Mouse (Mus musculus): ENCODE data around the gene Sox6. TPM values are rescaled to one million over a fixed set of nuclear protein-coding genes. Genes with fewer than 3 reads are reported as not detected.
"Not testable (repeated sequence)": the region's sequence is repeated elsewhere in the genome, so short reads cannot be mapped to it uniquely, and the experiment has no call there.

The Sox6 gene
- total RNA-seq (2018; cell fraction: chromatin; rRNA removed), result under 1 TPM in 3 of 26 experiments, not detected in 23; 0.25 to 0.35 (median 0.28) TPM
- under 1 TPM in 1 of 26 experiments, not detected in 25; 0.09 TPM for total RNA-seq (2018; cell fraction: cytosol; rRNA removed)
- total RNA-seq (2018; cell fraction: nucleus; rRNA removed), result not detected
- polyA plus RNA-seq (2018), result not detected in 3 replicates

- Histone ChIP-seq H3K36me3 (ENCODE audit: inconsistent target) (no peaks in the 10 kb centered on the region), H3K27ac (no peak within 1 kb of the TSS), H3K79me2 (ENCODE audit: inconsistent target) (no peaks in the 10 kb centered on the region), H3K4me3 (ENCODE audit: inconsistent target) (peak within 1 kb of the TSS; percentile 17; the same call in 1 of the 2 replicates)
- 10% methylated on average over 11 of the region's 11 CpGs for WGBS (ENCODE audit: missing documents)
These were observed at the start of gene Sox6 for GRCm38 (mm10) chr7:116038511-116038910. Gene Sox6 (minus strand): TSS chr7:116038796.

- H3K27ac ChIP-seq; H3K4me3 ChIP-seq (ENCODE audit: inconsistent target); H3K36me3 ChIP-seq (ENCODE audit: inconsistent target); H3K79me2 ChIP-seq (ENCODE audit: inconsistent target): not testable (repeated sequence)
- WGBS (ENCODE audit: missing documents), result 89% methylated on average over 9 of the region's 11 CpGs
These were observed 45.8 kb upstream of the Sox6 start, which contains the start of gene Gm4353 for GRCm38 (mm10) chr7:116084366-116084765. Gene Gm4353 (minus strand): TSS chr7:116084635.

GRCm38 (mm10) chr7:116060739-116061138 lies 22.1 kb upstream of the Sox6 start:
- no peak overlapping the region for H3K4me3 ChIP-seq (ENCODE audit: inconsistent target)
- no peak overlapping the region for H3K27ac ChIP-seq
- no peaks in the 10 kb centered on the region for H3K36me3 ChIP-seq (ENCODE audit: inconsistent target)
- WGBS (ENCODE audit: missing documents), result 56% methylated on average over 1 of the region's 1 CpGs
- no peaks in the 10 kb centered on the region for H3K79me2 ChIP-seq (ENCODE audit: inconsistent target)

DNA sequence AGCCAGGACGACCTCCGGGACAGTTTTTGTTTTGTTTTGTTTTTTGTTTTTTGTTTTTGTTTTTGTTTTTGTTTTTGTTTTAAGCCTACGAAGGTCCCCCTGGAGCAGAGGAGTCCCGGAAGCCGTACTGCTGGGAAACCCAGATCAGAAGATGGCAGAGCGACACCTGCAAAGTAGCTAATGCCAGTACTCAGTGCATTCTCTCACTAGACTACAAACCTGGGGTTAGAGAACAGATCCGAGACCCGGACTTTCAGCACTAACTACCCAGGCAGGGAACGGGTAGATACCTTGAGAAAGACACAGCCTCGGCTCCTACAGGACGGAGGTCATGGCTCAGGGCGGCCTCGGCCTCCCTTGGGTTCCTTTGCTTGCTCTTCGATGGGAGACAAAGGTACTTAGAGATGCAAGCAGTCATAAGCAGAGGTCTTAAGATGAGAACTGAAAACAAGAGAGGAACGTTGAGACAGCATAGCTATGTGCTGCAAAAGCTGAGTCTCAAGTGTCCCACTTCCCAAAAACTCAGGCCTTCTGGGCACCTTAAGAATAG lies 1.9 kb upstream of the Sox6 start:
- 39% methylated on average over 15 of the region's 15 CpGs for WGBS (ENCODE audit: missing documents)
- H3K4me3 ChIP-seq (ENCODE audit: inconsistent target), result no peak overlapping the region

DNA sequence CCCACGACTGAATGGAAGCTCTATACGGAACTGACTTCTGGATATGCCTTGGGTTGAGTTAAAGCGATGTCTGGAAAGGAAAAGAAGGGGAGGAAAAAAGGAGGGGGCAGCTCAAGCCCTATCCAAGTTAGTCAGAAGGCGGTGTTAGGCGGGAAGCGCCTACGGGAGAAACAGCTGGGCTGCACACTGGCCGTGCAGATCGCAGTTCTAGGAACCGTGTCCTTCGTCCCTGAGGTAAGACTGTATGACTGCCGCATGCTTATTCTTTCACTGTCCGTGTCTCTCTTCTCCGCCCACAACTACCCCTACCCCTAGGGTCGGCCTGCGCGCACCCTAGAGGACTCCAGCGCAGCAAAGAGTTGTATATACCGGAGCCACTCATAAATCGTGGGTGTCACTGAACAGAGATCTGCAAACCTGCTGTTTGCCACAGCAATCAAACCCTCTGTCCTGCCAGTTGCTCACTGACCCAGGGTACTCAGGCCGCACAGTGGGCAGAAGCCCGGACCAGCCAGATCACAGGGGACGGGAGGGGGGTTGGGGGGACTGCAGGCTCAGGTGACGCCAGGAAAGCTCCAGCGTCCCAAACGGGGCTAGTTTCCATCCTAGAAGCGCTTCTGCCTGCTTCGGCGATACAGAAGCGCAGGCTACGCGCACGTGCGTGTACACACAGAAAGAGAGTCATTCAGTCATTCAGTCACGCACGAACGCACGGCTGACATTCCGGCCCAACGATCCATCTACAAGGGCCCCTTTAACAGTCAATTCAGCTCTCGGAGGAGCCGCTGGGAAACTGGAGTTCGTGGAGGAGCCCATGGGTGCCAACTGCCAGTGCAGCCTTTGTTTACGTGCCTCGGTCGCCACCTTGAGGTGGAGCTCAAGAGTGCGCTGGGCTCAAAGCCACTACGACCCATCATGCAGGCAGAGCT lies 1.2 kb upstream of the Sox6 start:
- no peaks in the 10 kb centered on the region for H3K36me3 ChIP-seq (ENCODE audit: inconsistent target)
- H3K79me2 ChIP-seq (ENCODE audit: inconsistent target), result no peaks in the 10 kb centered on the region
- H3K27ac ChIP-seq, result no peak overlapping the region
- H3K4me3 ChIP-seq (ENCODE audit: inconsistent target), result peak overlapping the region; percentile 17; the same call in 1 of the 2 replicates
- 1% methylated on average over 48 of the region's 48 CpGs for WGBS (ENCODE audit: missing documents)

More for the DNA sequence above, 1.9 kb upstream of the Sox6 start:
- Histone ChIP-seq H3K79me2 (ENCODE audit: inconsistent target) (no peaks in the 10 kb centered on the region), H3K36me3 (ENCODE audit: inconsistent target) (no peaks in the 10 kb centered on the region), H3K27ac (no peak overlapping the region)

- H3K36me3 ChIP-seq (ENCODE audit: inconsistent target), result no peaks in the 10 kb centered on the region
- WGBS (ENCODE audit: missing documents), result 7% methylated on average over 11 of the region's 11 CpGs
- H3K4me3 ChIP-seq (ENCODE audit: inconsistent target), result peak within 1 kb of the TSS; percentile 17; the same call in 1 of the 2 replicates
- no peaks in the 10 kb centered on the region for H3K79me2 ChIP-seq (ENCODE audit: inconsistent target)
- H3K27ac ChIP-seq, result no peak within 1 kb of the TSS
These were observed 571 bp upstream of the Sox6 start, which contains the start of gene 1110004F10Rik for GRCm38 (mm10) chr7:116039196-116039537. Gene 1110004F10Rik (plus strand): TSS chr7:116039397.

- H3K27ac ChIP-seq, result no peak overlapping the region
- no peaks in the 10 kb centered on the region for H3K36me3 ChIP-seq (ENCODE audit: inconsistent target)
- H3K4me3 ChIP-seq (ENCODE audit: inconsistent target), result no peak overlapping the region
- 4% methylated on average over 13 of the region's 13 CpGs for WGBS (ENCODE audit: missing documents)
- no peaks in the 10 kb centered on the region for H3K79me2 ChIP-seq (ENCODE audit: inconsistent target)
These were observed 572 bp downstream of the Sox6 start for GRCm38 (mm10) chr7:116038024-116038423.

DNA sequence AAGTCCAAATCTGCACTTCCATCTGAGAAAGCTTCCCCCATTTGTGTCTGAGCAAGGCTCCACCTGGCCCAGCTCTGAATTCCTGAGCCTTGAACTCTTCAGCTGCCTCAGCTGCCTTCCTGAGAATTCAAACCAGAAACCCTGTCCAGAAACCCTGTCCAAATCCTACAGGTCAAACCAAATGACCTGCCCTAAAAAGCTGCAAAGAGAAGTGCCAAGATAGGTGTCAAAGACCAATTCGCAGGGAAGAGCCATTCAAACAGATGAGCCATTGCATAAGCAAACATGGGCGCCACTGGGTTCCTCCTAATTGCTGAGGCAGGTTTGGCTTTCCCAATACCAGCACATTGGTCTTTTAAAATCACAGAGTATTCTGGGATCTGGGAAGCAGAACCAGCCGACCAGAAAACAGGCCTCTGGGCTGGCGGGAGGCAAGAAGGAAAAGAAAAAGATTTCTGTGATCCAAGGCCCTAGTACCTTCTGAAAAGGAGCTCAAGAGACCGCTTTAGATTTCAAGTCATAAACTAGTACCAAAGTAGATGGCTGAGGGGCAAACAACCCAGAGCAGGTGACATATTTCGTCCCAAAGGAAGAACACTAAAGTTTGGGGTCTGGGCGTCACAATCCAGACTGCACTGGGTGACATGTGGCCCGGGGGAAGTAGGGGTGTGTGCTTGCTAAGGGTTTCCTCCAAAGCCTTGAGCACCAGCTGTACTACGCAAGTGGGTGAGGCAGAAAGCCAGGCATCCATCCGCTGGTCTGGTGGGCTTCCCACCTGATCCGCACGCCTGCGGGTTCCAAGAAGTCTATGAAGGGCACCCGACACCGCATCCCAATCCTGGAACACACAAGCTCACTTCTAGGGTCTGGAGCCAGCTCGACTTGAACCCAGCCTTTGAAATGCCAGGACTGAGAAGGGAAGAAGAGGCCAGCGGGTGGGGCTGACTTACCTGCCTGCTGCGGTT lies 1.7 kb downstream of the Sox6 start:
- Histone ChIP-seq H3K36me3 (ENCODE audit: inconsistent target) (no peaks in the 10 kb centered on the region), H3K79me2 (ENCODE audit: inconsistent target) (no peaks in the 10 kb centered on the region), H3K4me3 (ENCODE audit: inconsistent target) (no peak overlapping the region), H3K27ac (no peak overlapping the region)
- 65% methylated on average over 18 of the region's 18 CpGs for WGBS (ENCODE audit: missing documents)

- Histone ChIP-seq H3K4me3 (ENCODE audit: inconsistent target) (no peak overlapping the region), H3K36me3 (ENCODE audit: inconsistent target) (no peaks in the 10 kb centered on the region), H3K79me2 (ENCODE audit: inconsistent target) (no peaks in the 10 kb centered on the region), H3K27ac (no peak overlapping the region)
- 91% methylated on average over 4 of the region's 4 CpGs for WGBS (ENCODE audit: missing documents)
These were observed 3.1 kb downstream of the Sox6 start for GRCm38 (mm10) chr7:116035504-116035903.

DNA sequence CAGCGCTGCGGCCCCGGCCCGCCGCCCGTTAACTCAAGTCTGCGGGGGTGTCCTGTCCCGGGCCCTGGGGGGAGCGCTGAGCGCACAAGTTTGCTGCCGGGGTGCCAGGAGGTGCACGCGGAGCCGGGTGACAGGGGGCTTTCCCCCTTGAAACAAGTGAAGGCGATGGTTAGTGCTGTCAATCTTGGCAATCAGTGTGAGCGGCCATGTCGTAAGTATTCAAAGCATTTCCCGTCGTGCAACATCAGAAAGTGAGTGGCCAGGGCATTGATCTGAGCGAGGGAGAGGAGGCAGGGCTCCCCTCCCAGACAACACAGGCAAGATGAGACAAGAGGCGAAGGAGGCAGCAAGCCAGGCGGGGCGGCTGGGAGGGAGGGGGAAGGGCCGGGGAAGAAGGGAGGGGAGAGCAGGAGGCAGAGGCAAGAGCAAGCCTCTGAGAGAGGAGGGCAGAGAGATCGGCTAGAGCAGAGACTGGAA lies 4.3 kb downstream of the Sox6 start:
- H3K79me2 ChIP-seq (ENCODE audit: inconsistent target), result no peaks in the 10 kb centered on the region
- H3K36me3 ChIP-seq (ENCODE audit: inconsistent target), result no peaks in the 10 kb centered on the region
- H3K4me3 ChIP-seq (ENCODE audit: inconsistent target), result no peak overlapping the region
- 2% methylated on average over 25 of the region's 25 CpGs for WGBS (ENCODE audit: missing documents)
- H3K27ac ChIP-seq, result no peak overlapping the region

DNA sequence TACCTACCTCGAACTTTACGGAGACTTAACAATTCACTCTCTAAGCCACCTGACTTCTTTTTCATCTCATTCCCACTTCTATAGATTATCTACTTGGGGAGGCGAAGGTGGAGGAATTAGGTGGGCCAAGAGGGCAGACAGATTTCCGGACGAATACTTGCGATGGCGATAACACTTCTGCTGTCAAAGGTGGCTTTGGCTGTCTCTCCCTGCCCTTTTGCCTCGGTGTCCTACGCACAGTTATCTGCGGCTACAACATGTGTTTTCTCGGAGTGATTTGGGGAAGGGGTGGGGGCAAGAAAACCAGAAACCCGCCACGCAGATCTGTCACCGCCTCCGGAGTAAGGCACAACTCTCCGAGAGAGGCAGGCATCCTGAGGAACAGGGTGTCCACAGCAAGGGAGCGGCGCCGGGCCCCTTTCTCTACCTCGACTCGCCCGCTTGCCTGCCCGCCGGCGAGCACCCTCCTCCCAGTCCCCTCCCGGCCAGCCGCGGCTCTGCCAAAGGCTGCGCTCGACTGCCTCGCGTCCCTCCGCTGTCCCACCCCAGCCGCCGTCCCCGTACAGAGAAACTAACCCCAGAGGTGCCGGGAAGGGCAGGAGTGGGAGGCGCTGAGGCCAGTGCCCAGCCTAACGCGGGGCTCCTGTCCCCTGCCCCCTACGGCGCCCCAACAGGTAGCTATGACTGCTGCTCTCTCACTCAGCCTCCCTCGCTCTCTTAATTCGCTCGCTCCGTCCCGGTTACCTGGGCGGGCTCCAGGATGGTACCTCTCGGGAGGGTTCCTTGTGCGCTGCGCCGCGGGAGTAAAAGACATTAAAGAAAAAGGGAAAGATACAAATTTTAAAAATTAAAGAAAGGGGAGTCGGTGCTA lies 5.0 kb downstream of the Sox6 start:
- no peak overlapping the region for H3K4me3 ChIP-seq (ENCODE audit: inconsistent target)
- no peak overlapping the region for H3K27ac ChIP-seq
- 1% methylated on average over 45 of the region's 54 CpGs for WGBS (ENCODE audit: missing documents)
- no peaks in the 10 kb centered on the region for H3K36me3 ChIP-seq (ENCODE audit: inconsistent target)
- H3K79me2 ChIP-seq (ENCODE audit: inconsistent target), result no peaks in the 10 kb centered on the region

DNA sequence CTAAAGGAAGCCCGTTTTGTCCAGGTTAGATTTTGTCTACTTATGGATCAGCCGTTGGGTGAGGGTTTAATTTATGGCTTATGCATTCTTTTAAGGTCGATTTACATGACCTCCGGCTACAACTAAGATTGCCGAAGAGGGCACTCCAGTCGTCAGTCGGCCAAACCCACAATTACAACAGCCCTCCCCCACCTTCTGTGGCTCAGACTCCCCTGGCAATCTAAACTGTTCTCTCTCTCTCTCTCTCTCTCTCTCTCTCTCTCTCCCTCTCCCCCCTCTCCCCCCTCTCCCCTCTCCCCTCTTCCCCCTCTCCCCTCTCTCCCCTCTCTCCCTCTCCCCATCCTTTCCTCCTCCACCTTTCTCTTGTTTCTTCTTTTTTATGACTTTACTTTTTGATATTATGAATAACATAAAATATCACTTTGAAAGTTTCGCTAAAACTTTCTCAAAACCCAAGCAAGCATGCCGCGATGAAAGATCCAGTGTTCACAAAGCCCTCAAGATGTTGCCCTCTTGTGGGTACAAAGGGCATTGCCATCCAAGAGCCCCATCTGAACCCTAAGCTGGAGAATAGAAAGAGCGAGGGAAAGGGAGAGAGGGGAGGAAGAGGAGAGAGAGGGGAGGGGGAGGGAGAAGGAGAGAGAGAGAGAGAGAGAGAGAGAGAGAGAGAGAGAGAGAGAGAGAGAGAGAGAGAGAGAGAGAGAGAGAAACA lies 5.8 kb downstream of the Sox6 start:
- no peaks in the 10 kb centered on the region for H3K36me3 ChIP-seq (ENCODE audit: inconsistent target)
- H3K79me2 ChIP-seq (ENCODE audit: inconsistent target), result no peaks in the 10 kb centered on the region
- WGBS (ENCODE audit: missing documents), result 0% methylated on average over 11 of the region's 11 CpGs
- no peak overlapping the region for H3K27ac ChIP-seq
- no peak overlapping the region for H3K4me3 ChIP-seq (ENCODE audit: inconsistent target)
